Mouse (Mus musculus): Measurements from ENCODE around the gene Il2rg. TPM values are rescaled to one million over a fixed set of nuclear protein-coding genes. Genes with fewer than 3 reads are reported as not detected.
A peak's percentile ranks its signal among the peaks of the same experiment; 100 is the strongest.

Il2rg gene
- total and polyA plus RNA-seq, 3 experiments = 82.6 to 294 (median 88.0) TPM

- dilution Hi-C loops (cut with MboI; ENCODE audit: extremely low pct_ligation_motif_present, extremely low pct_unique_long_range_greater_than_20kb, low sequenced_read_pairs) (no loop called here), in situ Hi-C loops (cut with MboI; ENCODE audit: low pct_ligation_motif_present, low pct_unique_long_range_greater_than_20kb, low sequenced_read_pairs) (no loop called here)
- Histone ChIP-seq H3K27me3 (replicated peaks) (no peaks in the 10 kb centered on the region), H3K79me2 (replicated peaks; ENCODE audit: control insufficient read depth, extremely low read depth, insufficient read depth, poor library complexity, severe bottlenecking) (no peaks in the 10 kb centered on the region), H3K4me2 (ENCODE audit: insufficient read depth, low read depth, poor library complexity, severe bottlenecking) (peak overlapping the region; percentile 55), H3K4me3 (replicated peaks in 1 of 3; ENCODE audit: low read depth in 2 of 3, low read length in 2 of 3, poor library complexity in 1 of 3) (peak overlapping the region; percentile 23 to 68 (median 56)), H3K9ac (ENCODE audit: insufficient read depth, low read depth) (peak overlapping the region; percentile 80), H3K4me1 (ENCODE audit: control insufficient read depth in 1 of 2, insufficient read depth in 2 of 2) (0 out of 4 replicates have a peak, but pooled peaks cover 0 to 13% of the 10 kb centered on the region in 2 experiments), H3K9me3 (replicated peaks; ENCODE audit: low read length) (no peaks in the 10 kb centered on the region), H3K27ac (ENCODE audit: insufficient read depth, low read depth) (peak overlapping the region; percentile 46), H3K36me3 (replicated peaks in 1 of 2; ENCODE audit: control insufficient read depth in 1 of 2, insufficient read depth in 1 of 2, low read length in 1 of 2) (peaks cover 17 to 27% of the 10 kb centered on the region in 2 experiments)
- DNase-seq (ENCODE audit: extremely low read depth) = no peak
- no peak for TF ChIP-seq POLR2AphosphoS2 (IDR thresholded peaks at IDR 0.05; ENCODE audit: low read depth, low read length)
- peak; percentile 20; the same call in 1 of the 2 replicates for TF ChIP-seq CHD2 (IDR thresholded peaks at IDR 0.05; ENCODE audit: low read length)
- TF ChIP-seq ZNF384 (IDR thresholded peaks at IDR 0.05; ENCODE audit: low read depth, low read length) = no peak
- TF ChIP-seq MXI1 (IDR thresholded peaks at IDR 0.05; ENCODE audit: low read depth, low read length) = no peak
- no peak for TF ChIP-seq RCOR1 (conservative IDR thresholded peaks at IDR 0.05; ENCODE audit: low read depth, low read length)
Measured at GRCm38 (mm10) chrX:101254740-101255139, 13.3 kb downstream of the Il2rg start.

- in situ Hi-C loops (cut with MboI; ENCODE audit: low pct_ligation_motif_present, low pct_unique_long_range_greater_than_20kb, low sequenced_read_pairs) (no loop called here), dilution Hi-C loops (cut with MboI; ENCODE audit: extremely low pct_ligation_motif_present, extremely low pct_unique_long_range_greater_than_20kb, low sequenced_read_pairs) (no loop called here)
- Histone ChIP-seq H3K4me2 (ENCODE audit: insufficient read depth, low read depth, poor library complexity, severe bottlenecking) (peak within 1 kb of the TSS; percentile 56), H3K27me3 (replicated peaks) (no peaks in the 10 kb centered on the region), H3K9ac (ENCODE audit: insufficient read depth, low read depth) (peak within 1 kb of the TSS; percentile 85), H3K4me3 (replicated peaks in 1 of 3; ENCODE audit: low read depth in 2 of 3, low read length in 2 of 3, poor library complexity in 1 of 3) (peak within 1 kb of the TSS; percentile 34 to 68 (median 56)), H3K36me3 (replicated peaks in 1 of 2; ENCODE audit: control insufficient read depth in 1 of 2, insufficient read depth in 1 of 2, low read length in 1 of 2) (peaks cover 11 to 21% of the 10 kb centered on the region in 2 experiments), H3K4me1 (ENCODE audit: control insufficient read depth in 1 of 2, insufficient read depth in 2 of 2) (0 out of 4 replicates have a peak, but pooled peaks cover 0 to 11% of the 10 kb centered on the region in 2 experiments), H3K27ac (ENCODE audit: insufficient read depth, low read depth) (peak within 1 kb of the TSS; percentile 46), H3K9me3 (replicated peaks; ENCODE audit: low read length) (no peaks in the 10 kb centered on the region), H3K79me2 (replicated peaks; ENCODE audit: control insufficient read depth, extremely low read depth, insufficient read depth, poor library complexity, severe bottlenecking) (no peaks in the 10 kb centered on the region)
- 0 out of 2 replicates have a peak, but pooled peaks have one; percentile 28 for TF ChIP-seq TCF12 (IDR thresholded peaks at IDR 0.05; ENCODE audit: low read depth, low read length)
- TF ChIP-seq SMC3 (IDR thresholded peaks at IDR 0.05; ENCODE audit: low read depth, low read length) = no peak
- 0 out of 2 replicates have a peak, but pooled peaks have one; percentile 31 for TF ChIP-seq MAZ (IDR thresholded peaks at IDR 0.05; ENCODE audit: low read depth, low read length)
- peak; percentile 83 for TF ChIP-seq NRF1 (IDR thresholded peaks at IDR 0.05; ENCODE audit: low read depth, low read length)
- peak; percentile 63; the same call in 1 of the 2 replicates for TF ChIP-seq KAT2A (IDR thresholded peaks at IDR 0.05; ENCODE audit: insufficient replicate concordance, low read length)
- TF ChIP-seq MYC (IDR thresholded peaks at IDR 0.05; ENCODE audit: low read depth, low read length) = peak; percentile 75
- TF ChIP-seq MXI1 (IDR thresholded peaks at IDR 0.05; ENCODE audit: low read depth, low read length) = peak; percentile 51
- peak; percentile 43 for TF ChIP-seq BHLHE40 (IDR thresholded peaks at IDR 0.05; ENCODE audit: low read depth, low read length)
- TF ChIP-seq GABPA (IDR thresholded peaks at IDR 0.05; ENCODE audit: insufficient replicate concordance, low read depth, low read length) = no peak; the same call in 1 of the 2 replicates
- TF ChIP-seq MEF2A (IDR thresholded peaks at IDR 0.05; ENCODE audit: borderline replicate concordance, low read depth, low read length) = 0 out of 2 replicates have a peak, but pooled peaks have one; percentile 9
- peak; percentile 63; the same call in 1 of the 2 replicates for TF ChIP-seq ZMIZ1 (IDR thresholded peaks at IDR 0.05; ENCODE audit: low read depth, low read length)
- TF ChIP-seq POLR2A (IDR thresholded peaks at IDR 0.05; ENCODE audit: low read depth, low read length) = peak; percentile 66
- 0 out of 2 replicates have a peak, but pooled peaks have one; percentile 33 for TF ChIP-seq POLR2AphosphoS2 (IDR thresholded peaks at IDR 0.05; ENCODE audit: low read depth, low read length)
- TF ChIP-seq ZC3H11A (IDR thresholded peaks at IDR 0.05; ENCODE audit: low read depth, low read length) = no peak
- TF ChIP-seq HCFC1 (IDR thresholded peaks at IDR 0.05; ENCODE audit: low read depth, low read length) = peak; percentile 89
- TF ChIP-seq MAX (IDR thresholded peaks at IDR 0.05; ENCODE audit: low read length) = peak; percentile 56; the same call in 1 of the 2 replicates
- peak; percentile 75 for TF ChIP-seq TBP (conservative IDR thresholded peaks at IDR 0.05; ENCODE audit: low read depth, low read length)
- peak; percentile 73 for TF ChIP-seq SIN3A (IDR thresholded peaks at IDR 0.05; ENCODE audit: low read length)
- TF ChIP-seq NELFE (IDR thresholded peaks at IDR 0.05; ENCODE audit: low read depth, low read length) = peak; percentile 38
- no peak for TF ChIP-seq PAX5 (IDR thresholded peaks at IDR 0.05; ENCODE audit: low read length)
- peak; percentile 89 for DNase-seq (ENCODE audit: extremely low read depth)
Measured at GRCm38 (mm10) chrX:101253952-101254729, 13.9 kb downstream of the Il2rg start, which contains the start of gene Foxo4. Gene Foxo4 (plus strand): TSS chrX:101254528.

Measured in CH12.LX (cell line).